Mouse (Mus musculus) left cerebral cortex, adult 2 months (tissue): ENCODE measurements around the gene Zdhhc15. TPM values are rescaled to one million over a fixed set of nuclear protein-coding genes. Genes with fewer than 3 reads are reported as not detected.
"Not testable (repeated sequence)": the region's sequence is repeated elsewhere in the genome, so short reads cannot be mapped to it uniquely, and the experiment has no call there.

Source experiments
- DNase-seq, 2 experiments: peaks; one replicate each; pipeline ENCODE4 v3.0.0; 2021 to 2022; ENCODE audit warnings: low spot score in 2 of 2, mixed read lengths in 1 of 2; ENCODE audit errors: extremely low spot score in 1 of 2
- H3K27ac ChIP-seq: fragments of 200-600 bp; 2 replicates; pipeline ENCODE4 v1.8.1; 2022
- H3K4me3 ChIP-seq: fragments of 200-600 bp; 2 replicates; pipeline ENCODE4 v1.8.1; 2022
- CTCF ChIP-seq: fragments of 200-600 bp; IDR thresholded peaks from 2 replicates; pipeline ENCODE4 v1.8.1; 2022; ENCODE audit warnings: antibody characterized with exemption, mild to moderate bottlenecking, moderate library complexity
- intact Hi-C: fragments of 180-260 bp; cut with DNase I; formaldehyde crosslinking; loops from one replicate; pipeline ENCODE4 v1.15.1; 2025
- long read RNA-seq, 2 experiments: library from polyadenylated mRNA; stranded (forward); transcript quantifications; one replicate each; pipeline ENCODE4 v2.0.0; 2021; ENCODE audit warnings: borderline mapping rate in 2 of 2
- total RNA-seq, 2 experiments: library from RNA; stranded (reverse); gene quantifications; 2 replicates each; pipeline ENCODE4 v1.2.3; 2021

The Zdhhc15 gene
- 1 to 10 TPM; 5.9 to 6.3 TPM for total RNA-seq
- long read RNA-seq, experiment 1, full-length matches to known transcripts: 4 of 4 reads
- long read RNA-seq, experiment 1, partial matches to known transcripts: 0 of 4 reads
- long read RNA-seq, experiment 1, other reads (novel, unspliced or antisense): 0 of 4 reads
- long read RNA-seq, experiment 2, full-length matches to known transcripts: 2 of 5 reads
- long read RNA-seq, experiment 2, partial matches to known transcripts: 0 of 5 reads
- long read RNA-seq, experiment 2, other reads (novel, unspliced or antisense): 3 of 5 reads

DNA sequence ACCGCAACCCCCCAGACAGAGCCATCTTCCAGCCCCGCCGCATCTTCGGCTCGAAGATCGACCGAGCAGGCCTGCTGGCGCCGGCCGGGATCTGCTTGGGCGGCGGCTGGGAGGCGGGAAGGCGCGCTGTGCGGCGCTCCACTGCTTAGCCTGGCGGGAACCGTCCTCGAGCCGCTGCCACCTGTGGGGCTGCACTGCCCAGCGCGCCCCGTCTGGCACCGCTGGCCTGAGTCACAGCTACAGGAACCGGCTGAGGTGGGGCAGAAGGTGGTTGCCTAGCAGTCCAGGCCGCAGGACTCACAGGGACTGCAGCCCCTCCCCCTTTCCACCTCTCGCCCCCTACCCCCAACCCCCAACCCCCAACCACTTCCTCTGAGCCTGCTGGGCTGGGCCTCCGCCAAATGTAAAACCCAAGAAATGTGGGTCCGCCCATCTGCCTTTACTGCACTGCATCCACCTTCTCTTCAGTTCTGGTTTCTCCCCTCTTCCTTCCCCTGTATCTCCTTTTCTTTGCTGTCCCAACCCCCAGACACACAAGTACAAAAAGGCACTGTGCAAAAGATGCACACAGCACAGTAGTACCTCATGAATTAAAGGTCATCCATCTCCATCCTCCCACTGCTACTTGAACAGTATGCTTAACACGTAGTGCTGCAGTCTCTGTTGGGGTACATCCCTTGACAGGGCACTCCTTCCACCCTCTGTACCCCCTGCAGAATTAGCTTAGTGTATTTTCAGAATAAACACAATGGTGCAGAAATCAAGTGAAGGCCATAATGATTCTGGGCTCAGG lies at the start of gene Zdhhc15:
Gene Zdhhc15 (minus strand): TSS at position 308 of the 793 bp plus-strand sequence.
- intact Hi-C loops: no loop called here
- peak; percentile 29 to 46 for DNase-seq
- H3K27ac ChIP-seq: peak within 1 kb of the TSS; percentile 50; the same call in 1 of the 2 replicates
- peak within 1 kb of the TSS; percentile 57 for H3K4me3 ChIP-seq
- no peak for TF ChIP-seq CTCF

GRCm38 (mm10) chrX:104707935-104708334 lies 37.1 kb upstream of the Zdhhc15 start:
- no peak for DNase-seq
- no peak overlapping the region for H3K27ac ChIP-seq
- no peak for TF ChIP-seq CTCF
- H3K4me3 ChIP-seq: no peak overlapping the region
- intact Hi-C loops: no loop called here

DNA sequence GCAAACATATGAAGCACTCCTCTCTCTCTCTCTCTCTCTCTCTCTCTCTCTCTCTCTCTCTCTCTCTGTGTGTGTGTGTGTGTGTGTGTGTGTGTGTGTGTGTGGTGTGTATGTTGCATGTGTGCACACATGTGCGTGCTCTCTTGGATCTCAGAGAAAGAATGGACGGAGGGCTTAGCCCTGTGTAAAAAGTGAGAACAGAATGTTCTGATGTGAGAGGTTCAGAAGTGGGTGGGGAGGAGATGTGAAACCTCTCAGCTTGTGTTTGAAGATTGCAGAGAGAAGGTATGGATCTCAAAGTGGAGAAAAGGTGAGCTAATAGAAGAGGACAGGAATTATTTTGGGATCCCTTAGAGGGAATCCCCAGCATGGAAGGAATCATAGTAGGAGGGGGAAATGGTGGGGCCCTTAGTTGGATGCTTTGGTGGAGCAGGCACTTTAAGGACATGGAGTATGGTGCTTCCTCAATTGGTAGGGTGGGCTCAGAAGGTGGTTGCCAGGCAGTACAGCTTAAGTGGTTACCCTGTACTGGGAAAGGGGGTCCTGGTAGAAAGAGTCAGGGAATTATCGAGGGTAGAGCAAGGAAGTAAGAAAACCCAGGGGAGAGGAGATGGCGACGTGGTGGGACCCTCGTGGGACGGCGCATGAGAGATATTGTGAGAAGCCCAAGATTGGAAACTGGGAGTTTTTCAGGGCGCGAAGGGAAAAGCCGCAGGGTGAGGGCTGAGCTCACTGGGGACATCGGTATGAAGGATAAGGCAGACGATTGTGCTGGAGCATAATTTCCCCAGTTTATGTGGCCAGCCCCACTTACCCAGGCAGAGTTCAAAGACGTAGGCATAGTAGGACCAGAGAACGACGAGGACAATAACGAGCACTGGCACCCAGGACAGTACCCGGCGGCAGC lies 761 bp downstream of the Zdhhc15 start:
- DNase-seq: peak in 1 of 2 experiments; percentile 10
- TF ChIP-seq CTCF: no peak
- H3K4me3 ChIP-seq: peak overlapping the region; percentile 57
- peak overlapping the region; percentile 50; the same call in 1 of the 2 replicates for H3K27ac ChIP-seq
- intact Hi-C loops: no loop called here

GRCm38 (mm10) chrX:104656976-104657375 lies 13.9 kb downstream of the Zdhhc15 start:
- DNase-seq: no peak
- no peak for TF ChIP-seq CTCF
- no peak overlapping the region for H3K27ac ChIP-seq
- no peak overlapping the region for H3K4me3 ChIP-seq
- intact Hi-C loops: no loop called here

- TF ChIP-seq CTCF: no peak
- intact Hi-C loops: no loop called here
- H3K4me3 ChIP-seq: no peak overlapping the region
These were observed 58.3 kb downstream of the Zdhhc15 start for GRCm38 (mm10) chrX:104612531-104612930.

GRCm38 (mm10) chrX:104603738-104604430 lies 67.0 kb downstream of the Zdhhc15 start:
- DNase-seq, intact Hi-C loops, H3K4me3 ChIP-seq, H3K27ac ChIP-seq: not testable (repeated sequence)

More at GRCm38 (mm10) chrX:104612531-104612930, 58.3 kb downstream of the Zdhhc15 start:
- no peak overlapping the region for H3K27ac ChIP-seq
- DNase-seq: no peak

DNA sequence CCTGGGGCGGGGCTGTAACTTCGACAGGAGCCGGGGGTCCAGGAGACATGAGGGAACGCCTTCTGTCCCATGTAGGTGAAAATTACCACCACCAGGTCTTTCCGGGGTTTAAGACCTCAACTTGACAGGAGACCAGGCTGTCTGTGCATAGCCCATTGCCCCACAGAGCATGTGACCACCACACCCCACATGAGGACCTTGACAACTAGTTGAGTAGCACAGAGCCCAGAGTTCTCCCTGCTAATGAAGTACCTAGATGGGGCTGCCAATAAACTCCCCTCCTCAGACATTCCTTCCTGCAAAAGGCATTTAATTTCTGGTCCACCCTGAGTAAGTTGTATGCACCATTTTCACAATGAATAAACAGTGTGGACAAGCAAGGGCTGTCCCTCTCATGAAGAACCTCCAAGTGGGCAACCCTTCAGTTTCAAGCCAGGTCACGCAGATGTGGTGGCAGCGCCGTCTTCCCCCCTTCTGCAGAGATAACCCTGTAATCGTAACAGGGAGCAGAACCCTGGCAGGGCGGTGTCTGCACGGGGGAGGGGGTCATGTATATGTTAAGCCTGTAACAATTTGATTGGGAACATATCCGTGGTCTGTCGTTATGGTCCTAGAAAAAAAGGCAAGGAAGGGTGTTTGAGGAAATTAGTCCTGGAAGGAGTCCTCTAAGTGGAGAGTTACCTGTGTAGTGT lies 68.5 kb downstream of the Zdhhc15 start:
- H3K4me3 ChIP-seq, H3K27ac ChIP-seq, intact Hi-C loops, DNase-seq: not testable (repeated sequence)

DNA sequence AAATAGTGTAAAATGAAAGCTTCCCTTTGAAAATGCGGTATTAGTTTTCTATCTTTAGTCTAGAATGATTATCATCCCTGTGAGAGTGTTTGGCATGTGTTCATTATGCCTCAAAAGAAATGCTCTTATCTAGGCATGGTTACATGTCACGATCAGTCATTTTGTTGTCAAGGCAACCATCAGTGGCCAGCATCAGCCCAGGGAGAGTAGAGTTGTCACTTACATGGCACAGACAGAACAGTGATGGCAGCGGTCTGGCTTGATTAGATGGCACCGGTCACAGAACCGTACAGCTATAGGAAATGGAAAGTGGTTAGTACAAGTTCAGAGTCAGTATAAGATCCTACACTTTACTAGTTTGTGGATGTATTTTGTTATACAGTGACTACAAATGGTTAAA lies 96.9 kb downstream of the Zdhhc15 start:
- intact Hi-C loops: no loop called here
- no peak overlapping the region for H3K27ac ChIP-seq
- TF ChIP-seq CTCF: no peak
- no peak for DNase-seq
- no peak overlapping the region for H3K4me3 ChIP-seq

- no peak for TF ChIP-seq CTCF
- no peak overlapping the region for H3K27ac ChIP-seq
- no peak overlapping the region for H3K4me3 ChIP-seq
- DNase-seq: no peak
- intact Hi-C loops: no loop called here
These were observed 103.4 kb downstream of the Zdhhc15 start for GRCm38 (mm10) chrX:104567497-104567896.

DNA sequence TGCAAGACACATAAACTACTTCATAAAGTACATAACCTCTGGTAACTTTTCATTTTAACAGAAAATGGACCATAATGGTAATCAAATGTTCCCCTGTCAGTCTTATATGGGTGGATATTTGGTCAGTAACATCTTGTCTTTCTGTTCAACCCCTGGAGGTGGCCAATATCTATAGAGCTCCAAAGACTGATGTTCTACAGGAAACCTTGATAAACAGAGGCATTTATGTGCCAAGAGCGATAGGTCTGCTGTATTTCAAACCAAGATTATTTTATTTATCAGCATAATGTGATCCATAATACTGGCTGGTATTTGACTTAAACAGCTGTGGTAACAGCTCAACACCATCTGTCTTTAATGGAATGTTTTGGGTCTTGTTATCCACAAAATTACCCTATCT lies 125.6 kb downstream of the Zdhhc15 start:
- no peak for DNase-seq
- intact Hi-C loops: no loop called here
- Histone ChIP-seq H3K4me3 (no peak overlapping the region), H3K27ac (no peak overlapping the region)
- no peak for TF ChIP-seq CTCF
